Mouse (Mus musculus) embryonic facial prominence, embryonic 14.5 days (tissue): ENCODE measurements around the gene Carnmt1. TPM values are rescaled to one million over a fixed set of nuclear protein-coding genes. Genes with fewer than 3 reads are reported as not detected.
"Not testable (repeated sequence)": the region's sequence is repeated elsewhere in the genome, so short reads cannot be mapped to it uniquely, and the experiment has no call there.

Experiments used
- ATAC-seq: fragments of 200-750 bp; cut with Nextera tagmentation; 2 replicates; pipeline ENCODE4 v1.8.0; 2017; ENCODE audit warnings: low read depth, moderate number of reproducible peaks, moderate TSS enrichment
- DNase-seq: peaks from one replicate; pipeline ENCODE4 v3.0.0-alpha.2; 2015; ENCODE audit warnings: low spot score
- H3K27ac ChIP-seq: fragments of 300-500 bp; sonication (generic); replicated peaks from 2 replicates; pipeline ENCODE4 v1.5.1; 2014; ENCODE audit warnings: low read depth, mild to moderate bottlenecking, low read length, moderate library complexity
- H3K27me3 ChIP-seq: fragments of 300-500 bp; sonication (generic); replicated peaks from 2 replicates; pipeline ENCODE4 v1.6.1; 2014; ENCODE audit warnings: low read length; ENCODE audit not compliant: control insufficient read depth, insufficient read depth
- H3K36me3 ChIP-seq: fragments of 300-500 bp; sonication (generic); 2 replicates; pipeline ENCODE4 v1.6.1; 2014; ENCODE audit warnings: low read length, mixed read lengths; ENCODE audit not compliant: control insufficient read depth, insufficient read depth
- H3K4me1 ChIP-seq: fragments of 300-500 bp; sonication (generic); 2 replicates; pipeline ENCODE4 v1.6.1; 2014; ENCODE audit warnings: antibody characterized with exemption, low read length; ENCODE audit not compliant: control insufficient read depth, insufficient read depth
- H3K4me2 ChIP-seq: fragments of 300-500 bp; sonication (generic); 2 replicates; pipeline ENCODE4 v1.6.1; 2014; ENCODE audit warnings: low read depth, mild to moderate bottlenecking, low read length, moderate library complexity, mixed read lengths
- H3K4me3 ChIP-seq: fragments of 300-500 bp; sonication (generic); 2 replicates; pipeline ENCODE4 v1.5.1; 2014; ENCODE audit warnings: low read depth, mild to moderate bottlenecking, low read length
- H3K9ac ChIP-seq: fragments of 300-500 bp; sonication (generic); 2 replicates; pipeline ENCODE4 v1.6.1; 2014; ENCODE audit warnings: low read depth, mild to moderate bottlenecking, low read length, moderate library complexity, mixed read lengths
- H3K9me3 ChIP-seq: fragments of 300-500 bp; sonication (generic); 2 replicates; pipeline ENCODE4 v1.6.1; 2016; ENCODE audit warnings: low read length; ENCODE audit not compliant: control insufficient read depth
- WGBS: fragments of 180-500 bp; shearing (Covaris S2); extraction: QIAGEN DNeasy Blood & Tissue Kit; methylation state at CpG from one replicate; pipeline ENCODE4 v1.1.7; 2014; 5-methylcytosine and 5-hydroxymethylcytosine counted together
- polyA plus RNA-seq: library from polyadenylated mRNA; unstranded; fragments of >200 nt; fragmentation: Nextera tagmentation; extraction: Ambion mirVana; gene quantifications from 2 replicates; pipeline ENCODE4 v1.2.1, GENCODE M21; 2014

Carnmt1 gene
- polyA plus RNA-seq, 1 experiment from 2014 or later = 40.2 TPM

DNA sequence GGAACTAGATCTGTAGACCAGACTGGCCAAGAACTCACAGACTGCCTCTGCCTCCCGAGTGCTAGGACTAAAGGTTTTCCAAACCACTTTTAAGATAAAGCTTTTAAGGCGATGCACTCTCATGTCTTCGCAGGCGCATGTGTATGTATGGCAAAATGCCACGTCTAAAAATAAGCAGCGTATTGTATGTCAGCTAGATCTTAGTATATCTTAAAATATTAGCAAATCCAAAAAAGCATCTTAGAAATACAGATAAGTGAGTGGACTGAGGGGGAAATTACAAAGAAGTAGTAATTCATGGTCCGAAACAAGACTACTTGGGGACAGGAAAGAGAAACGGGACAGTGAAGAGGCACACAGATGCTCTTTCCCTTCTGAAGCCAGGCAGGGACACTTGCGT lies 41.0 kb downstream of the Carnmt1 start:
- Histone ChIP-seq H3K4me2 (no peak overlapping the region), H3K27ac (no peak overlapping the region), H3K9me3 (no peaks in the 10 kb centered on the region), H3K4me3 (no peak overlapping the region), H3K4me1 (peaks cover 9% of the 10 kb centered on the region), H3K36me3 (no peaks in the 10 kb centered on the region), H3K27me3 (no peaks in the 10 kb centered on the region), H3K9ac (no peak overlapping the region)
- 88% methylated on average over 9 of the region's 9 CpGs for WGBS
- ATAC-seq = no peak
- DNase-seq = peak; percentile 18

- peak overlapping the region; percentile 53 for H3K4me2 ChIP-seq
- H3K4me3 ChIP-seq = peak overlapping the region; percentile 88
- 0 out of 2 replicates have a peak, but pooled peaks cover 2% of the 10 kb centered on the region for H3K36me3 ChIP-seq
- H3K9ac ChIP-seq = peak overlapping the region; percentile 89
- H3K4me1 ChIP-seq = peaks cover 9% of the 10 kb centered on the region
- ATAC-seq = no peak
- H3K27ac ChIP-seq = peak overlapping the region; percentile 94
- H3K27me3 ChIP-seq = no peaks in the 10 kb centered on the region
- H3K9me3 ChIP-seq = no peaks in the 10 kb centered on the region
- no peak for DNase-seq
- 57% methylated on average over 16 of the region's 16 CpGs for WGBS
These were observed 41.7 kb downstream of the Carnmt1 start for GRCm38 (mm10) chr19:18712153-18712865.

DNA sequence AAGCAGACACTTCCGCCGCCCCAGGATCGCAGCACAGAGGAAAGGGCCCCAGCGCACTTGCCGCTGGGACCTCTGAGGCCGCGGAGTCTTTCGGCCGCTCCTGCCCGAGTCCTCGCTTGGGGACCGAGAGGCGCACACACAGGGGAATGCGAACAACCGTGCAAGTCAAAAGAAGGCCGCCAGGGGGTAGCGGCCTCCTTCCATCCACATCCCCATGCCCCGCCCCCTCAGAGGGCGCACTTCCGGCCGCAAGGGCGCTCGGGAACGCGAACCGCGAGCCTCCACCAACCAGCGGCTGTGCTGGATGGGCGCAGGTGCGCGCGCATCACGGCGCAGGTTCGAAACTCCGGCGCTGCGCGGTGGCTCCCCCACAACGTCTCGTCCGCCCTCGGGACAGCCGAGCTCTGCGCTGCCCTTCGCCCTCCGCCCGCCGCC lies 42.3 kb downstream of the Carnmt1 start, which contains the start of gene D030056L22Rik:
Gene D030056L22Rik (plus strand): TSS at position 328 of the 435 bp plus-strand sequence.
- H3K36me3 ChIP-seq = 0 out of 2 replicates have a peak, but pooled peaks cover 6% of the 10 kb centered on the region
- peaks cover 9% of the 10 kb centered on the region for H3K4me1 ChIP-seq
- peak; percentile 98 for DNase-seq
- H3K4me3 ChIP-seq = peak within 1 kb of the TSS; percentile 88
- peak within 1 kb of the TSS; percentile 89 for H3K9ac ChIP-seq
- no peaks in the 10 kb centered on the region for H3K27me3 ChIP-seq
- no peaks in the 10 kb centered on the region for H3K9me3 ChIP-seq
- H3K4me2 ChIP-seq = peak within 1 kb of the TSS; percentile 89
- ATAC-seq = peak; percentile 98
- peak within 1 kb of the TSS; percentile 94 for H3K27ac ChIP-seq
- 0% methylated on average over 19 of the region's 49 CpGs for WGBS

DNA sequence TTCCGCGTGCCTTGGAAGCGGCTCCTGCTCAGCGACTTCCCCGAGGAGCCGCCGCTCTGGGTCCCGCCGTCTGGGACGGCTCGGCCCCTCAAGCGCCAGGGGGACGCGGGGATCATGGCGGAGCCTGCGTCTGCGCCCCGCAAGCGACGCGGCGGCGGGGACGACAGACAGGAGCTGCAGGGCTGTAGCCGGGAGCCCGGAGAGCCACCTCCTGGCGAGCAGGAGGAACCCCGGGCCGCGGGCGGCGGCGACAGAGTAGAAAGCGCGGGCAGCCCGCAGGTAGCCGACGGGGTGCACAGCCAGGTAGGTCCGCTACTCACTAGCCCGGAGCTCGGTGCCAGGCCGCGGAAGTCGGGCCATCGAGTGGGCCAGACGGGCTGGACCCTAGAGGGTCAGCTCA lies 42.8 kb downstream of the Carnmt1 start:
- peak overlapping the region; percentile 89 for H3K9ac ChIP-seq
- not testable (repeated sequence) for H3K27me3 ChIP-seq, H3K36me3 ChIP-seq, H3K4me1 ChIP-seq, H3K9me3 ChIP-seq
- H3K4me2 ChIP-seq = peak overlapping the region; percentile 89
- DNase-seq (peak; percentile 23), ATAC-seq (peak; percentile 60)
- peak overlapping the region; percentile 94 for H3K27ac ChIP-seq
- peak overlapping the region; percentile 88 for H3K4me3 ChIP-seq
- 0% methylated on average over 9 of the region's 46 CpGs for WGBS

GRCm38 (mm10) chr19:18716374-18716773 lies 45.8 kb downstream of the Carnmt1 start:
- WGBS = 11% methylated on average over 1 of the region's 1 CpGs
- no peak overlapping the region for H3K27ac ChIP-seq
- H3K36me3 ChIP-seq = peaks cover 19% of the 10 kb centered on the region; the same call in 1 of the 2 replicates
- H3K27me3 ChIP-seq = no peaks in the 10 kb centered on the region
- no peak overlapping the region for H3K4me2 ChIP-seq
- no peak for ATAC-seq
- no peak overlapping the region for H3K9ac ChIP-seq
- H3K9me3 ChIP-seq = no peaks in the 10 kb centered on the region
- peaks cover 9% of the 10 kb centered on the region for H3K4me1 ChIP-seq
- no peak overlapping the region for H3K4me3 ChIP-seq
- DNase-seq = peak; percentile 83

DNA sequence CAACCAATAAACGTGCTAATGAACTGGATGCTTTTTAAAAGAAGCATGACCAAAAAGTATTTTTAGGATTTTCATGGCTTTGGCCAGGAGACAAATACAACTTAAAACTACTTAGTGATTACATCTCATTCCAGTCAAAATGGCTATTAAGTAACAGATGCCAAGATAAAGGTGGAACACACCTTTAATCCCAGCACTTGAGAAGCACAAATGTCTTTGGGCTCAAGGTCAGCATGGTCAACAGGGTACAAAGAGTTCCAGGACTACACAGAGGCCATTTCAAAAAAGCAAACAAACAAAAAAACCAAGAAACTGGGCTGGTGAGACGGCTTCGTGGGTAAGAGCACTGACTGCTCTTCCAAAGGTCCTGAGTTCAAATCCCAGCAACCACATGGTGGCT lies 49.8 kb downstream of the Carnmt1 start:
- no peak overlapping the region for H3K4me2 ChIP-seq
- whole genome bisulfite sequencing = 87% methylated on average over 3 of the region's 3 CpGs

GRCm38 (mm10) chr19:18725186-18725585 lies 54.6 kb downstream of the Carnmt1 start:
- ATAC-seq (no peak), DNase-seq (no peak)
- no peak overlapping the region for H3K4me3 ChIP-seq
- H3K9ac ChIP-seq = no peak overlapping the region
- H3K4me2 ChIP-seq = no peak overlapping the region
- no peaks in the 10 kb centered on the region for H3K4me1 ChIP-seq
- H3K27ac ChIP-seq = no peak overlapping the region
- no peaks in the 10 kb centered on the region for H3K36me3 ChIP-seq
- H3K27me3 ChIP-seq = no peaks in the 10 kb centered on the region
- 83% methylated on average over 2 of the region's 2 CpGs for WGBS
- no peaks in the 10 kb centered on the region for H3K9me3 ChIP-seq

More for the DNA sequence above, 49.8 kb downstream of the Carnmt1 start:
- no peaks in the 10 kb centered on the region for H3K9me3 ChIP-seq
- H3K27ac ChIP-seq = no peak overlapping the region
- ATAC-seq (no peak), DNase-seq (no peak)
- no peak overlapping the region for H3K4me3 ChIP-seq
- H3K27me3 ChIP-seq = no peaks in the 10 kb centered on the region
- no peaks in the 10 kb centered on the region for H3K4me1 ChIP-seq
- peaks cover 19% of the 10 kb centered on the region; the same call in 1 of the 2 replicates for H3K36me3 ChIP-seq
- H3K9ac ChIP-seq = no peak overlapping the region

- WGBS = 80% methylated on average over 7 of the region's 7 CpGs
- H3K27me3 ChIP-seq = no peaks in the 10 kb centered on the region
- no peak overlapping the region for H3K27ac ChIP-seq
- H3K9ac ChIP-seq = no peak overlapping the region
- H3K9me3 ChIP-seq = no peaks in the 10 kb centered on the region
- H3K4me2 ChIP-seq = no peak overlapping the region
- no peaks in the 10 kb centered on the region for H3K4me1 ChIP-seq
- no peaks in the 10 kb centered on the region for H3K36me3 ChIP-seq
- H3K4me3 ChIP-seq = no peak overlapping the region
- ATAC-seq = no peak
- no peak for DNase-seq
These were observed 59.7 kb downstream of the Carnmt1 start for GRCm38 (mm10) chr19:18730255-18730654.

- DNase-seq = no peak
These were observed 60.5 kb downstream of the Carnmt1 start for GRCm38 (mm10) chr19:18731077-18731476.

More at GRCm38 (mm10) chr19:18731077-18731476, 60.5 kb downstream of the Carnmt1 start:
- Histone ChIP-seq H3K27me3 (no peaks in the 10 kb centered on the region), H3K4me1 (no peaks in the 10 kb centered on the region), H3K27ac (no peak overlapping the region), H3K9ac (no peak overlapping the region), H3K4me2 (no peak overlapping the region), H3K4me3 (no peak overlapping the region), H3K36me3 (no peaks in the 10 kb centered on the region), H3K9me3 (no peaks in the 10 kb centered on the region)
- 37% methylated on average over 7 of the region's 7 CpGs for WGBS
- ATAC-seq = no peak
